Mouse (Mus musculus) CH12.LX (cell line): ENCODE results near the gene Podxl.

ENCODE experiments used
- CTCF ChIP-seq, 2 experiments: IDR thresholded peaks in 1 of 2; conservative IDR thresholded peaks in 1 of 2; 2 replicates each; pipeline ENCODE4 v1.5.1; 2011 to 2012; ENCODE audit warnings: low read depth in 2 of 2, low read length in 2 of 2, improper control_type of control experiment in 1 of 2, inconsistent platforms in 1 of 2, mild to moderate bottlenecking in 1 of 2, moderate library complexity in 1 of 2
- E2F4 ChIP-seq: IDR thresholded peaks from 2 replicates; pipeline ENCODE4 v1.6.1; 2011; ENCODE audit warnings: low read depth, low read length, improper control_type of control experiment; ENCODE audit not compliant: insufficient replicate concordance
- MAX ChIP-seq: IDR thresholded peaks from 2 replicates; pipeline ENCODE4 v1.6.1; 2011; ENCODE audit warnings: low read length, improper control_type of control experiment
- MEF2A ChIP-seq: IDR thresholded peaks from 2 replicates; pipeline ENCODE4 v1.6.1; 2014; ENCODE audit warnings: low read depth, mild to moderate bottlenecking, inconsistent platforms, low read length, improper control_type of control experiment, borderline replicate concordance
- POLR2A ChIP-seq: IDR thresholded peaks from 2 replicates; pipeline ENCODE4 v1.6.1; 2011; ENCODE audit warnings: low read depth, mild to moderate bottlenecking, improper control_type of control experiment, low read length
- RCOR1 ChIP-seq: conservative IDR thresholded peaks from 2 replicates; pipeline ENCODE4 v1.6.1; 2012; ENCODE audit warnings: low read depth, mild to moderate bottlenecking, inconsistent platforms, low read length, improper control_type of control experiment
- ZC3H11A ChIP-seq: IDR thresholded peaks from 2 replicates; pipeline ENCODE4 v1.6.1; 2012; ENCODE audit warnings: low read depth, mild to moderate bottlenecking, inconsistent platforms, low read length, improper control_type of control experiment

- TF ChIP-seq CTCF (conservative IDR thresholded peaks at IDR 0.05 in 1 of 2, IDR thresholded peaks at IDR 0.05 in 1 of 2; ENCODE audit: low read depth in 2 of 2, low read length in 2 of 2) (no peak), RCOR1 (no peak), POLR2A (no peak), MAX (no peak), ZC3H11A (no peak), MEF2A (no peak), E2F4 (no peak)
Observed at GRCm38 (mm10) chr6:31499836-31500235, 63.9 kb downstream of the Podxl start.
